Mouse (Mus musculus) T-helper 2 cell (primary cell): ENCODE data around the gene Gnb2.

ENCODE experiments used
- in situ Hi-C: fragments of 300-600 bp; cut with MboI, MseI; formaldehyde crosslinking; loops from one replicate; pipeline ENCODE4 v1.15.1; 2025; ENCODE audit warnings: high pct_unique_total_duplicates

Gene Gnb2

DNA sequence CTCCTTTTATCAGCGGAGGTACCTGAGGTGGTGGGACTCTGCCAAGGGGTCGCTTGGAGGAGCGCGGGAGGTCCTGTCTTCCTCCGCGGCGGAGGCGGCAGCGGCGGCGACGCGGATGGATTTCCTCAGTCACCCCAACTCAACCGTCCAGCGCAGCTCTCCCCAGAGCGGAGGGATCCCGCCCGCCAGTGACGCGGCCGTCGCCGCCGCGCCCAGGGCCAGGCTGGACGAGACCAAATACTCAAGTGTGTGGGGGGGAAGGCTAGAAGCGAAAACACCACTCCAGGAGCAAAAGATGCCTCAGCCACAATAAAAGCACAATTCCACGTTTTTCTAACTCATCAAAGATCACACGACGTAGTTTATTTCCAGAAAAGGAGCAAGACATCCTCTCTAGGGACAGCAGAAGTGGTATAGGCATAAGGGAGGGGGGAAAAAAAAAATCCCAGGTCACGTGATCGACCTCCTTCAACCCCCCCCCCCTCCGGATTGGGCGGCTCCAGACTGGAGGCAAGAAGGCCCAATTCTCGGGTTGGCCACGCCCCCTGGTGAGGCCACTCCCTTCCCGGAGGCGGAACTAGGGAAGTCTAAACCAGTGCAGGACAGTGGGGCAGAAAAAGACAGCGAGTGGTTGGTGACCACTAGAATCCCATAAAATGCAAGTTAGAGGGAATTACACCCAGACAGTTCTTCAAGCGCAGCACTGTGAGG is at the start of gene Gnb2, which contains the start of gene Epo:
TSS of gene Gnb2 (minus strand) at position 394 of the 711 bp plus-strand sequence.
TSS of gene Epo (minus strand) at position 126 of the 711 bp plus-strand sequence.
- in situ Hi-C loops: loop anchor here (5.0 kb wide), 2 partner anchors 64 to 244 kb away; partner anchors contain the start of gene Ppp1r35

DNA sequence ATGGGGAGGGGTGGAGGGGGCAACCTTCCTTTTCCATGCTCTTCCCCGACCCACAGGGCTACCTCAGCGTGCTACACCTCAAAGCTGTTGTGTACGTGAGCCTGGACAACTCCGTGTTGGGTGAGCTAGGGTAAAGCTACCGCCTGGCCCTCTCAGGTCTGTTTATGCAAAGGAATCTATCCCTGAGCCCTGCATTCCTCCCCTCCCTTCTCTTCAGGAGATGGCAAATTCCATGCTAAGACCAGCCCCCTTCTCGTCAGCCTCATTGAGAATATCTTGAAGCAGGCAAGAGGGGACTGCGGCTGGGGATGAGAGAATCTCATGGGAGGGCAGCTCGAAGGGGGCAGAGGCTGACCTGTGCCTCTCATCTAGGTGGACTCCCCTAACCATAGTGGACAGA is 49.4 kb upstream of the Gnb2 start:
- in situ Hi-C loops: no loop called here

- in situ Hi-C loops: no loop called here
Observed at GRCm38 (mm10) chr5:137580246-137580645, 46.9 kb upstream of the Gnb2 start.

DNA sequence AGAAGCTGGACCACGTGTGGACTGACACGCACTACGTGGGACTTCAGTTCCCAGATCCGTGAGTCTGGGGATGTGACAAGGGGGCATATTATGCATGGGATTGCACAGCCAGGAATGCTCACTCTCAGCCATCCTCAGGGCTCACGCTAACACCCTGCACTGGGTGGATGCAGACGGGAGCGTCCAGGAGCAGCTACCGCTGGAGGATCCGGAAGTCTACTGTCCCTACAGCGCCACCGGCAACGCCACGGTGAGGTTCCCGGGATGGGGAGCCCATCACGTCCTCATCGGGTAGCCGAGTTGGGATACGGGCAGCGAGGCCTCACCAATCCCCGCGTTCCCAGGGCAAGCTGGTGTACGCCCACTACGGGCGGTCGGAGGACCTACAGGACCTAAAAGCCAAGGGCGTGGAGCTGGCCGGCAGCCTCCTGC is 41.2 kb upstream of the Gnb2 start:
- in situ Hi-C loops: no loop called here

- in situ Hi-C loops: no loop called here
Observed at GRCm38 (mm10) chr5:137570691-137571586, 37.6 kb upstream of the Gnb2 start.

DNA sequence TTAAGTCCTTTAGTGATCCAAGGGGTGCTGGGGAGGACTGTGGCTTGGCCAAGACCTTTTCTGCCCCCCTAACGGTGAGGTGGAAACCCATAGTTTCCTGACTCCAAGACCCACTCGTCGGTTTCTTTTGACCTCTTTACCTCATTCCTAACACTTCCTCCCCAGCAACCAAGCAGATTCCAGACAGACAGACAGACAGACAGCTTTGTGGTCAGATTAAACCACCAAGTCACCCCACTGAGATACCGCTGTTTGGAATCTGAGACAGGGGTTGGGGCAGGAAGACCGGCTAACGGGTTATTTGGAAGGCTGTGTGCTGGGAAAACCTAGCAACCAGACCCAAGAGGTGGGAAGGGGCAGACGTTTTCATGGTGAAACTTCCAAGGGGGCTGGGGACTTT is 36.9 kb upstream of the Gnb2 start:
- in situ Hi-C loops: no loop called here

GRCm38 (mm10) chr5:137569665-137570064 is 36.4 kb upstream of the Gnb2 start, which contains the start of gene Tfr2:
Gene Tfr2 (plus strand): TSS chr5:137569840.
- in situ Hi-C loops: no loop called here

DNA sequence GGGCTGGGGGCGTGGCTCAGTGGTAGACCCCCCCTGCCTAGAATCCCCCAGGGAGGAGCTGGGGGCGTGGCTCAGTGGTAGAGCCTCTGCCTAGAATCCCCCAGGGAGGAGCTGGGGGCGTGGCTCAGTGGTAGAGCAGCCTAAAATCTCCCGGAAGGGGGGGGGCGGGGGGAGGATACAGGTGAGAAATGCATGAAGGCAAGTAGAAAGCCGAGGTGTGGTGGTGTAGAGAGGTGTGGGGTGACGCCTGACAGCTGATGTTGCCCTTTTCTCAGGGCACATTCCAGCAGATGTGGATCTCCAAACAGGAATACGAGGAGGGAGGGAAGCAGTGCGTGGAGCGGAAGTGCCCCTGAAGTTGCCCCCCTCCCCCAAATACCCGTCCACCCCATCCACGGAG is 35.7 kb upstream of the Gnb2 start:
- in situ Hi-C loops: no loop called here

- in situ Hi-C loops: no loop called here
Observed at GRCm38 (mm10) chr5:137568223-137568798, 35.0 kb upstream of the Gnb2 start.

DNA sequence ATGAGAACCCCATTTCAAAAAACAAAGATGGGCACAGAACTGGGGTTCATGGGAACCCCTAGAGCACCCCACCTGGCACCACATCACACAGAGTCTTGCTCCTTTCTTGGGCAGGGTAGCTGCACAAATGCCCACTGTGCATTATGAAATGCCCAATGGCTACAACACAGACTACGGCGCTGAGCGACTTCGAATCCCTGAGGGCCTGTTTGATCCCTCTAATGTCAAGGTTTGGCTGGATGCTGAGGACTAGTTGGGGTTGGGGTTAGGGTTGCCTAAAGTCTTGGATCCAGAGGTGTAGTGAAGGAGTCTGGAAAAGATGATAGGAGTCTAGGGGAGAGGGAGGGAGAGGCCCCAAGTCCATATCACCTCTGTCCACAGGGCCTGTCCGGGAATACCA is 33.1 kb upstream of the Gnb2 start:
- in situ Hi-C loops: no loop called here

DNA sequence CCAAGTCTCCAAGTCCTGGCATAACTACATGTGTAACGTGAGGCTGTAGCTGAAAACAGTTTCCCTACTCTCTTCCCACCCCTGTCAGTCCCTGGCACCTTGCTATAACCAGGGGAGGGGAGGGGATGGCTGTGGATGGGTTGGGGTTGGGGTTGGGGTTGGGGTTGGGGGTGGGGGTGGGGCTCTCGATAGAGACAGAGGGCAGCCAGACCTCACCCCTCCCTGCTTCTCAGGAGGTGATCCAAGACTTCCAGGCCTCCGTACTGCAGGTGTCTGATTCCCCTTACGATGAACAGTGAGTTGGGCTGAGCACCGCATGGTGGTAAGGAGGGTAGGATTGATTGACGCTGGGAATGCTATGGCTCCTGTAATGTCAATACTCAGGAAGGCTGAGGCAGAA is 32.4 kb upstream of the Gnb2 start:
- in situ Hi-C loops: no loop called here

- in situ Hi-C loops: no loop called here
Observed at GRCm38 (mm10) chr5:137562965-137563364, 29.7 kb upstream of the Gnb2 start.

DNA sequence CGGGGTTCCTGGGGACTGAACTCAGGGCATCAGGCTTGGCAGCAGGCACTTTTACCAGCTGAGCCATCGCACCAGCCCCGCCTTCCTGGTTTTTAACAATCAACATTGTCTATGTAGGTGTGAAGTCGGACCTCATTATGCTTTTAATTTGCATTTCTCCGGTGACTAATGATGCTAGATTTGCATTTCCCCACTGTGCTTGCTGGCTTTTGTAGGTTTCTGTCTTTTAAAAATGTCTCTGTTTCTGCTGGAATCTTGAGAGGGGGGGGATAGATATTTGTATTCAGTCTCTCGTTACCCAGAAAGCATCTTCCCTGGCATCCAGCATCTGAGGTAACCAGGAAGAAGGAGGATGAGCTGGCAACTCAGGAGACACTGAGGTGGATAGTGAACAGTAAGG is 28.2 kb upstream of the Gnb2 start:
- in situ Hi-C loops: no loop called here

- in situ Hi-C loops: no loop called here
Observed at GRCm38 (mm10) chr5:137553898-137554297, 20.6 kb upstream of the Gnb2 start.

DNA sequence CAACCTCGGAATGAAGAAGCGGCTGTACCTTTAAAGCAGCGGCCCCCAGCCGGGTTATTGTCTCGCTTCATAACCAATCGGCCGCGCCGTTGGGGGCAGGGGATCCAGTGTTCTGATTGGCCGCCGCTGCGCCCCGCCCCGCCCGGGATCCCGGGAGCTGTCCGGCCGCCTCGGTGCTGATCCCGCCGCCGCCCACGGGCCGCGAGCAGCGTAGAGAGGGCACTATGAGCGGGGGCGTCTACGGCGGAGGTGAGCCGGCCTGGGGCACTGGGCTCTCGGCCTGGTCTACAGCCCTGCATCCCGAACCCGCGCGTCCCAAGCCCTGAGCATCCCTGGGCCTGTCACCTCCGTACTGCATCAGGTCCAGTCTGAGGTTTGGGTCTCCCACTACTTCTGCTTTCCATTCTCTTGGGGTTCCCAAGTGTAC is 20.1 kb upstream of the Gnb2 start, which contains the start of gene Actl6b:
TSS of gene Actl6b (plus strand) at position 107 of the 427 bp plus-strand sequence.
- in situ Hi-C loops: no loop called here

GRCm38 (mm10) chr5:137553000-137553399 is 19.7 kb upstream of the Gnb2 start:
- in situ Hi-C loops: no loop called here

DNA sequence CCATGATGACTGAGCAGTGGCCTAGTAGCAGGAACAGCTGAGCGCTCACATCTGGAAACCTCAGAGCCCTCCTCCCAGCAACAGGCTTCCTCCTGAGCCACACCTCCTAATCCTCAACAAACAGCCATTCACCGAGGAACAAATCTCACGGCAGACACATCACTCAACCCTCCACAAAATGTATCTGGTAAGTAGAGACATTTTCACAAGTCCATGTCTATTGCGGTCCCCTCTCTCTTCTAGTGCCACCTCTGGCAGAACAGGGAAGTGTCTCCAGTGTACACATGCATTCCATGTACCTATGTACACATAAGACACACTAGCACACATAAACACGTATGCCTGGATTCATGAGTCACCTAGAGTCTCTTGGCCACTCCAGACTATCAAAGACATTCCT is 17.8 kb upstream of the Gnb2 start:
- in situ Hi-C loops: no loop called here

DNA sequence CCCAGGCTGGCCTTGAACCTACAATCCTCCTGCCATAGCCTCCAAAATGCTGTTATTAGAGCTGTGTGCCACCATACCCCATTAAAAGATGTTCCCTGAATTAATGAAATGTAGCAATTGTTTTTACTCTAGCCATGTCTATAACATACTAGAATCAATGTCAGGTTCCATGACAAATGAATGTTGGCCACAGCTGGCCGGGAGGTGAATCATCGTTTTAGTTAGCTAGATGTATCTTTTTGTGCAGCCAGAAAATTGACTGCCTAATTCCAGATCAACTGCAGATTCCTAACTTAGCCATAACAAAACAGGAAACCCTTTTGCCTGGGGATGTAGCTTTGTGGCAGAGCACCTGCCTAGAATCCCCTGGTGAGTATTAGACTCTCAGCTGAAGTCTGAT is 16.5 kb upstream of the Gnb2 start:
- in situ Hi-C loops: no loop called here

- in situ Hi-C loops: no loop called here
Observed at GRCm38 (mm10) chr5:137545596-137545995, 12.3 kb upstream of the Gnb2 start.

GRCm38 (mm10) chr5:137544926-137545325 is 11.6 kb upstream of the Gnb2 start:
- in situ Hi-C loops: no loop called here

DNA sequence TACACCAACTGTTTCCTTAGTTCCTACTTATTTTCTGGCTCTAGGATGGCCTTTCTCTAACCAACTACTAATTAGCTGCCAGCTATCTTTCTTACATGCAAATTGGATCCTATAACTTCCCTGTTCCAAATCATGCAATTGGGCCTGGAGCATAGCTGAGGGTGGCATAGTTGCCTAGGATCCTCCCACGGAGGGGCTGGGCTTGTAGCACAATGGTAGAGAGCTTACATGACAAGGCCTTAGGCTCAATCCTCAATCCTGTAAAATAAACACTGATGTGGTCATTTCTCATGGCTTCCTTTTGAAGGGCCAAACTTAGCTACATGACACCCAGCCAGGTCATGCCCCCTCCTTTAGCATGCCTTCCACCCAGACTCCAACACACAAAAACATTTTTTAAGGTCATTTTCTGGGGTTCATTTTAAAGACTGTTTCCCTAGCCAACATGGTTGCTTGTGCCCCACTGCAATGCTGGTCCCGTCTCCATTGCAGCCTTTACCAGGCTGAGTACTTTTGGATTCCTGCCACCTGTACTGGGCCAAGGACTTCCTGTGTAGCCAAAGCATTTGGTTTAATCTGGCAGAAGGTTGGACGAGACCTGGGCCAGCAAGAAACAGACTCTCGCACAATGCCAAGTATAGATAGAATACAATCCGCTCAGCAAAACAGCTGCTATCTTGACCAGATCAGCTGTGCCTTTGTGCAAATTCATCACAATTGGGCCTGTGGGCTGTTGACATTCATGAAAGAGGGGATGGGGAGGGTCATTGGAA is 8.6 kb upstream of the Gnb2 start:
- in situ Hi-C loops: no loop called here
